Comparison of ENCODE assay signal across 18 mouse cellular contexts in genomic region chr17:73062701-73063100, GRCm38 (mm10).
"Had no signal": no experiment of that assay in that cellular context is flagged by ENCODE, and none has a peak within 500 bp of the region (broad histone marks: within the 10 kb centered on the region; RNA-seq: fewer than 3 reads in every experiment).

No protein-coding gene starts in this region.

- DNase-seq: kidney, adult 8-10 months; kidney, postnatal 10 days; kidney, postnatal 36 days; liver, embryonic 13.5 days; lung, adult 2 months; retina, postnatal 1 day; right cerebral cortex, postnatal 25 days; spleen, adult 18-20 months; thymus, postnatal 36 days had no signal

- H3K4me2 ChIP-seq: kidney, embryonic 15.5 days; liver, embryonic 13.5 days; midbrain, embryonic 13.5 days; neural tube, embryonic 13.5 days; stomach, embryonic 15.5 days had no signal

- H3K27ac ChIP-seq: liver, embryonic 13.5 days; macrophage; midbrain, embryonic 10.5 days; midbrain, embryonic 13.5 days; neural tube, embryonic 13.5 days; stomach, embryonic 15.5 days had no signal

- ATAC-seq: midbrain, embryonic 13.5 days; midbrain, embryonic 16.5 days had no signal

- H3K27me3 ChIP-seq: kidney, embryonic 15.5 days; liver, embryonic 13.5 days; megakaryocyte, embryonic 14.5 days; midbrain, embryonic 13.5 days; neural tube, embryonic 13.5 days; stomach, embryonic 15.5 days had no signal

- H3K4me3 ChIP-seq: kidney, embryonic 15.5 days; liver, embryonic 13.5 days; megakaryocyte, embryonic 14.5 days; midbrain, embryonic 10.5 days; midbrain, embryonic 13.5 days; myocyte; neural tube, embryonic 13.5 days; stomach, embryonic 15.5 days had no signal

- H3K9ac ChIP-seq: kidney, embryonic 15.5 days; liver, embryonic 13.5 days; midbrain, embryonic 13.5 days; neural tube, embryonic 13.5 days; stomach, embryonic 15.5 days had no signal

- H3K9me3 ChIP-seq: kidney, embryonic 15.5 days; liver, embryonic 13.5 days; midbrain, embryonic 10.5 days; midbrain, embryonic 13.5 days; neural tube, embryonic 13.5 days; stomach, embryonic 15.5 days had no signal

- H3K36me3 ChIP-seq: kidney, embryonic 15.5 days; liver, embryonic 13.5 days; midbrain, embryonic 10.5 days; midbrain, embryonic 13.5 days; neural tube, embryonic 13.5 days; stomach, embryonic 15.5 days had no signal

- H3K4me1 ChIP-seq: liver, embryonic 13.5 days had no signal
